Mouse (Mus musculus) forebrain, embryonic 16.5 days (tissue): ENCODE data around the gene Hnrnph3. TPM values are rescaled to one million over a fixed set of nuclear protein-coding genes. Genes with fewer than 3 reads are reported as not detected.
"Not testable (repeated sequence)": the region's sequence is repeated elsewhere in the genome, so short reads cannot be mapped to it uniquely, and the experiment has no call there.

Experiments
- ATAC-seq: fragments of 200-750 bp; cut with Nextera tagmentation; 2 replicates; pipeline ENCODE4 v1.8.0; 2017; ENCODE audit warnings: mild to moderate bottlenecking, moderate library complexity
- H3K27ac ChIP-seq: fragments of 300-500 bp; sonication (generic); 2 replicates; pipeline ENCODE4 v1.5.1; 2014; ENCODE audit warnings: low read length, control low read depth
- H3K27me3 ChIP-seq: fragments of 300-500 bp; sonication (generic); replicated peaks from 2 replicates; pipeline ENCODE4 v1.6.1; 2014; ENCODE audit warnings: low read length; ENCODE audit not compliant: control insufficient read depth, insufficient read depth
- H3K36me3 ChIP-seq: fragments of 300-500 bp; sonication (generic); 2 replicates; pipeline ENCODE4 v1.6.1; 2014; ENCODE audit not compliant: control insufficient read depth, insufficient read depth
- H3K4me1 ChIP-seq: fragments of 300-500 bp; sonication (generic); replicated peaks from 2 replicates; pipeline ENCODE4 v1.6.1; 2014; ENCODE audit warnings: low read length; ENCODE audit not compliant: control insufficient read depth, insufficient read depth
- H3K4me2 ChIP-seq: fragments of 300-500 bp; sonication (generic); 2 replicates; pipeline ENCODE4 v1.6.1; 2014; ENCODE audit warnings: mild to moderate bottlenecking, low read length, control low read depth
- H3K4me3 ChIP-seq: fragments of 300-500 bp; sonication (generic); replicated peaks from 2 replicates; pipeline ENCODE4 v1.5.1; 2014; ENCODE audit warnings: mild to moderate bottlenecking, low read length, control low read depth
- H3K9ac ChIP-seq: fragments of 300-500 bp; sonication (generic); replicated peaks from 2 replicates; pipeline ENCODE4 v1.6.1; 2014; ENCODE audit warnings: low read depth, low read length, control low read depth
- H3K9me3 ChIP-seq: fragments of 300-500 bp; sonication (generic); 2 replicates; pipeline ENCODE4 v1.6.1; 2016; ENCODE audit warnings: low read length; ENCODE audit not compliant: control insufficient read depth
- WGBS: fragments of 180-500 bp; shearing (Covaris S2); extraction: QIAGEN DNeasy Blood & Tissue Kit; methylation state at CpG from one replicate; pipeline ENCODE4 v1.1.7; 2014; 5-methylcytosine and 5-hydroxymethylcytosine counted together
- polyA plus RNA-seq: library from polyadenylated mRNA; unstranded; fragments of >200 nt; fragmentation: Nextera tagmentation; extraction: Ambion mirVana; gene quantifications from 2 replicates; pipeline ENCODE4 v1.2.1, GENCODE M21; 2015

The Hnrnph3 gene
- polyA plus RNA-seq, 1 experiment from 2014 or later, result 205 TPM

DNA sequence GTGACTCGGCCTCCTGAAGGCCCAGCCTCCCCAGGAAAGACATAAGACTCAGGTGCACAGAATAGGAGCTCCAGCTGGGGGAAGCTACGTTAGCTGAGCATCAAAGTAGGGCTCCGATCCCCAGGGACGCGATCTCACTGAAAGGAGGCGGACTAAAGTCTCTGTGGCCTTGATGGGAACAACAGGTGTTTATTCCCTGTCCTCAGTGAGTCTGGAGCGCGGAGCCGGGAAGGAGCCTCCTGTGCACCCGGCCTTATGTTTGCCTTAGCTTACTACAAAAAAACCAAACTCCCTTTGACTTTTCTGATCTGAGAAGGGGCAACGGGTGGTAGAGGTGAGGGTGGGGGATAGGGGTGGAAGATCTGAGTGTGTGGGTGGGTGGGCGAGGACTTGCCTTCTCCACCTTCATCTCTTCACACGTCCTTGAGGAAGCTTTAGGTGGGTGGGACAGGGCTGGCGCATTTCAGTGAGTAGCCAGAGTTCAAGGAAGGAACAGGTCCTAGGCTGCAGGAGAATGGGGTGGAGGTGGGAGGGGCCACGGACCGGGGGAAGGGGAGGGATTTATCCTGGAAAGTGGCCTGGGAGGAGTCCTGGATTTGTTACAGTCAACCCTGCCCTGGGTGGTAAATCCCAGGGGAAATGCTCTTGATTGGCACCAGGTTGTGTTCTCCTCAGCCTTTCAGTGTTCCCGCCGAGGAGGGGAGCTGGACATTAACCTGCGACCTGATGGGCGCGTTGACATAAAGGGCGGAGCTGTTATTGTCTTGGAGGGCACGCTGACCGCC is 33.1 kb upstream of the Hnrnph3 start:
- no peak overlapping the region for H3K4me3 ChIP-seq
- H3K27me3 ChIP-seq, result no peaks in the 10 kb centered on the region
- no peaks in the 10 kb centered on the region for H3K36me3 ChIP-seq
- WGBS, result 50% methylated on average over 24 of the region's 24 CpGs
- no peaks in the 10 kb centered on the region for H3K4me1 ChIP-seq
- no peak overlapping the region for H3K9ac ChIP-seq
- H3K9me3 ChIP-seq, result no peaks in the 10 kb centered on the region
- no peak overlapping the region for H3K27ac ChIP-seq
- ATAC-seq, result no peak
- no peak overlapping the region for H3K4me2 ChIP-seq

DNA sequence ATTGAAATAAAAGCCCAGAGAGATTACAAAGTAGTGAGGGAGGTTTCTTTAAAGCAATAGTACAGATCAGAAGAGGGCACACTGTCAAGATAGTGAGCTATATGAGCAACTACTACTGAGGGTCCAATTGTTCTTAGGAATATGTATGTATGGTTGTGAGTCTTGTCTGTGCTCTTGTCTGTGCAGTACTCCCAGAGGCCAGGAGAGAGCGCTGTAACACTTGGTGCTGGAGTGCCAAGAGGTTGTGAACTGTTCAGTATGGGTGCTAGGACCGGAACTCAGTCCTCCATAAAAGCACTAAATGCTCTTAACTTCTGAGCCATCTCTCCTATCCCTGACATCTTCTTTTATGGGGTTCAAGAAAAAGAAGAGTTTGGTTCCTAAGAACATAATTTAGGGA is 30.6 kb upstream of the Hnrnph3 start:
- Histone ChIP-seq H3K27ac (no peak overlapping the region), H3K9me3 (no peaks in the 10 kb centered on the region), H3K4me2 (no peak overlapping the region), H3K27me3 (no peaks in the 10 kb centered on the region), H3K4me3 (no peak overlapping the region), H3K36me3 (no peaks in the 10 kb centered on the region), H3K9ac (no peak overlapping the region), H3K4me1 (no peaks in the 10 kb centered on the region)
- 78% methylated on average over 2 of the region's 2 CpGs for WGBS
- ATAC-seq, result no peak

DNA sequence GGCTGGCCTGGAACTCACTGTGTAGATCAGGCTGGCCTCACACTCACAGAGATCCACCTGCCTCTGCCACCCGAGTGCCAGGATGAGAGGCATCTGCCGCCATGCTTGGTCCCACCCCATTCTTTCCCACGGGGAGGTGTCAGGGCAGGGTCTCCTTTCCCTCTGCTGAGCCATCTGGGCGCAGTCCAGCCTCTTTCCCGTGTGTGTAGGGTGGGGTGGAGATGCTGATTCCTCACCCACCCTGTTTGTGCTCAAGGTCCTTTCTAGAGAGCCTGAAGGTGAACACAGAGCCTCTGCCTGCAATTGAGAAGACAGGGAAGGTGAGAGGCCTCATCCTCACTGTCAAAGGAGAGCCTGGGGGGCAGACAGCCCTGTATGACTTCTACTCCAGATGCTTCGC is 30.1 kb upstream of the Hnrnph3 start:
- not testable (repeated sequence) for H3K4me3 ChIP-seq, H3K27me3 ChIP-seq, H3K36me3 ChIP-seq, H3K9me3 ChIP-seq, ATAC-seq, H3K27ac ChIP-seq, H3K4me1 ChIP-seq, H3K9ac ChIP-seq, H3K4me2 ChIP-seq
- WGBS, result 92% methylated on average over 6 of the region's 6 CpGs

DNA sequence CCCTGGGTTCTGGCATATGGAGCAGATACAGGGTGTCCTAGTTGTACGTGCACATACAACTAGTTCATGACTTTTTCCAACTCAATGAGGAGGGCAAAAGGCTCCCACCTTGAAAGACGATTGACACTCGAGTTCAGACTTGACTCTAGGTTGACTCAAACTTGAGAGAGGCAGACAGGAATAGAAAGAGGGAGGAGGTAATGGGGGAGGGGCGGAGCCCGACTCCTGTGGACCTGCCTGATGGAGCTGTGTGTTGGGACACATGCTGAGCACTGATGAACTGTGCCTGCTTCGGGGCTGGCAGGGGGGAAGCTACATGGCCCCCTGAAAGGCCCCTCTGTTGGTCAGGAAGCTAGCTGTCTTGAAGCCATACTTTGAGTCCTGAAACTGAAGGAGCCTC is 29.0 kb upstream of the Hnrnph3 start:
- no peak overlapping the region for H3K4me3 ChIP-seq
- ATAC-seq, result no peak
- H3K4me1 ChIP-seq, result no peaks in the 10 kb centered on the region
- H3K27ac ChIP-seq, result no peak overlapping the region
- no peaks in the 10 kb centered on the region for H3K36me3 ChIP-seq
- no peak overlapping the region for H3K9ac ChIP-seq
- no peaks in the 10 kb centered on the region for H3K27me3 ChIP-seq
- no peaks in the 10 kb centered on the region for H3K9me3 ChIP-seq
- no peak overlapping the region for H3K4me2 ChIP-seq
- WGBS, result 58% methylated on average over 6 of the region's 6 CpGs

DNA sequence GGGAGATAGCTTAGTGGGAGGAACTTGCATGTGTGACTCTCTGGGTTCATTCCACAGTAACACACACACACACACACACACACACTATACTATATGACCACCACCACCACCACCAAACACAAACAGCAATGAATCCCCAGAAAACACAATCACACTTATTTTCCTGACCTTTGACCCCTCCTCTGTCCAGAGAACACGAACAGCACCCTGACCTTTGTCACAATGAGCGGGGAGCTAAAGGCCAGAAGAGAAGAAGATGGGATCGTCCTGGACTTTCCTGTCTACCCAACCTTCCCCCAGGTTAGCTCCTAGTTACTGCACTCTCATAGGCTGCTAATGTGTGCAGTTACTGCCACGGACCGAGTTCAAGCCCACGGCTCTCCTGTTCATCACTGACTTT is 28.0 kb upstream of the Hnrnph3 start:
- no peak overlapping the region for H3K4me3 ChIP-seq
- no peaks in the 10 kb centered on the region for H3K36me3 ChIP-seq
- no peaks in the 10 kb centered on the region for H3K27me3 ChIP-seq
- H3K4me2 ChIP-seq, result no peak overlapping the region
- 82% methylated on average over 6 of the region's 6 CpGs for WGBS
- no peak for ATAC-seq
- no peaks in the 10 kb centered on the region for H3K9me3 ChIP-seq
- no peak overlapping the region for H3K9ac ChIP-seq
- H3K4me1 ChIP-seq, result no peaks in the 10 kb centered on the region
- H3K27ac ChIP-seq, result no peak overlapping the region

DNA sequence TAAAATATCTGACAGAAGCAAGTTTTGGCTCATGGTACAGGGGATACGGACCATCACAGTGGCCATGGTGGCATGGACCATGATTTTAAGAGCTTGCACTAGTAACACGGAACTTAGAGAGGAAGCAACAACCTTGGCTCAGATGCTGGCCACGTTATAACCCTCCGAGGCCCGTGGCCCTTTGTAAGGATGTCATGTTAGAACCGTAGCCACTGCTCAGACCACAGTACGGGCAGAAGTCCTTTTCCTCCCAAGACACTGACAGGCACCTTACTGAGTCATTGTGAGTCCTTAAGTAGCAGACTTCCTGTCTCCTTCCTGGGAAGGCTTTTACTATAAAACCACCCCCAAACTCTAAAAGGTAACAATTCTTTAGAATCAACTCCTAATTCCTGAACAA is 27.2 kb upstream of the Hnrnph3 start:
- no peak overlapping the region for H3K27ac ChIP-seq
- no peak for ATAC-seq
- no peaks in the 10 kb centered on the region for H3K9me3 ChIP-seq
- no peak overlapping the region for H3K9ac ChIP-seq
- H3K4me2 ChIP-seq, result no peak overlapping the region
- no peaks in the 10 kb centered on the region for H3K4me1 ChIP-seq
- no peak overlapping the region for H3K4me3 ChIP-seq
- 67% methylated on average over 7 of the region's 7 CpGs for WGBS
- no peaks in the 10 kb centered on the region for H3K36me3 ChIP-seq
- no peaks in the 10 kb centered on the region for H3K27me3 ChIP-seq

DNA sequence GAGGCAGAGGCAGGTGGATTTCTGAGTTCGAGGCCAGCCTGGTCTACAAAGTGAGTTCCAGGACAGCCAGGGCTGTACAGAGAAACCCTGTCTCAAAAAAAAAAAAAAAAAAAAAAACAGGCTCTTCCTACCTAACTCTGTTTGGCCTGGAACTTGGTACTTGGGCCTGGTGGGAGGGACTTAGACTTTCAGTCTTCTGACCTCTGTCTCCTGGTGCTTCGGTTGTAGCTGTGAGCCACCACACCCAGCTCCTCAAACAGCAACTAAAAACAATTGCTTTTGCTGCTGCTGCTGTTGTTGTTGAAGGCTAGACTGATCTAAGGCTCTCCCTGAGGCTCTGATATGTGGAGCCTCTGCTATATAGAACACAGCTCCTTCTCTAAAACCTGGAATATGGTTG is 25.1 kb upstream of the Hnrnph3 start:
- H3K27ac ChIP-seq, result no peak overlapping the region
- no peak overlapping the region for H3K9ac ChIP-seq
- H3K4me3 ChIP-seq, result no peak overlapping the region
- H3K4me2 ChIP-seq, result no peak overlapping the region
- no peaks in the 10 kb centered on the region for H3K9me3 ChIP-seq
- ATAC-seq, result no peak
- H3K36me3 ChIP-seq, result no peaks in the 10 kb centered on the region
- H3K27me3 ChIP-seq, result no peaks in the 10 kb centered on the region
- WGBS, result 77% methylated on average over 2 of the region's 2 CpGs
- H3K4me1 ChIP-seq, result no peaks in the 10 kb centered on the region

DNA sequence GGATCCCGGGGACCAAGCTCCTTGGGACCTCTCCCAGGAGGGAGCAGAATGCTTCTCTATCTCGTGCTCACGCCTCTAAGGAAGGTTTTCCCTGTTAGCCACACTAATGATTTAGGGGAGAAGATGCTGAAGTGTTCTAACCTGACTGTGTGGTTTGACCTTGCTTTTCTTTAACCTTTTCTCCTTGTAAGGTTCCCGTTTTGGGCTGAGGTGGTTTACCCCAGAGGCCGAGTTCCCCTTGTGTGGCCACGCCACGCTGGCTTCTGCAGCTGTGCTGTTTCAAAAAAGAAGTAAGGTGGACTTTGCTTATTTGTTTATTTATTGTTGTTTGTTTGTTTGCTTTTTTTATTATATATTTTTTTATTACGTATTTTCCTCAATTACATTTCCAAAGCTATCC is 23.7 kb upstream of the Hnrnph3 start:
- Histone ChIP-seq H3K9me3 (no peaks in the 10 kb centered on the region), H3K4me3 (no peak overlapping the region), H3K27me3 (no peaks in the 10 kb centered on the region), H3K9ac (no peak overlapping the region), H3K27ac (no peak overlapping the region), H3K4me2 (no peak overlapping the region), H3K36me3 (no peaks in the 10 kb centered on the region), H3K4me1 (no peaks in the 10 kb centered on the region)
- no peak for ATAC-seq
- WGBS, result 89% methylated on average over 8 of the region's 8 CpGs

DNA sequence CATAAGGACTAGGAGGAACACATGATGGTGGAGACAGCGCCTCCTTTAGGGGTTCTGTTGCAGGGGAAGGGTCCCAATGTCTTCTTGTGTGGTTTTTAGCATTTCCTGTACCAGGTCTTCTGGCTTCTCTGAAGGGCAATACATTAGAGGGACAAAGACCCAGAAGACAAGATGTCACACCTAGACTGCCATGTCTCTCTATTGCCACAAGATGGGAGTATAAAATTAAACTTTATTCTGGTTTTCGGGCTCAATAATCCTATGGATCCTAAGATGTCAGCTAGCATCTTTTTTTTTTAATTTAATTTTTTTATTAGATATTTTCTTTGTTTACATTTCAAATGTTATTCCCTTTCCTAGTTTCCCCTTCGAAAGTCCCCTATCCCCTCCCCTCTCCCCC is 19.1 kb upstream of the Hnrnph3 start:
- H3K9ac ChIP-seq, result no peak overlapping the region
- no peaks in the 10 kb centered on the region for H3K9me3 ChIP-seq
- no peak for ATAC-seq
- H3K27ac ChIP-seq, result no peak overlapping the region
- no peaks in the 10 kb centered on the region for H3K4me1 ChIP-seq
- no peaks in the 10 kb centered on the region for H3K36me3 ChIP-seq
- H3K4me3 ChIP-seq, result no peak overlapping the region
- no peaks in the 10 kb centered on the region for H3K27me3 ChIP-seq
- WGBS, result 64% methylated on average over 3 of the region's 3 CpGs
- no peak overlapping the region for H3K4me2 ChIP-seq
